Mouse (Mus musculus) liver, embryonic 14.5 days (tissue): Measurements from ENCODE around the gene Nat8. TPM values are rescaled to one million over a fixed set of nuclear protein-coding genes. Genes with fewer than 3 reads are reported as not detected.

ENCODE experiments used
- ATAC-seq: fragments of 200-750 bp; cut with Nextera tagmentation; 2 replicates; pipeline ENCODE4 v1.8.0; 2017; ENCODE audit warnings: moderate number of reproducible peaks, mild to moderate bottlenecking, moderate library complexity; ENCODE audit not compliant: insufficient read depth
- DNase-seq, 3 experiments: peaks; one replicate each; pipeline ENCODE4 v3.0.0-alpha.2; 2012 to 2013; ENCODE audit warnings: low read depth in 3 of 3, low spot score in 3 of 3
- H3K27ac ChIP-seq: fragments of 300-500 bp; sonication (generic); 2 replicates; pipeline ENCODE4 v1.5.1; 2014; ENCODE audit warnings: moderate library complexity, mild to moderate bottlenecking, control low read depth, inconsistent platforms
- H3K27me3 ChIP-seq: fragments of 300-500 bp; sonication (generic); 2 replicates; pipeline ENCODE4 v1.6.1; 2014; ENCODE audit warnings: mild to moderate bottlenecking, low read length, moderate library complexity; ENCODE audit not compliant: control insufficient read depth, insufficient read depth
- H3K36me3 ChIP-seq: fragments of 300-500 bp; sonication (generic); replicated peaks from 2 replicates; pipeline ENCODE4 v1.6.1; 2014; ENCODE audit warnings: low read depth; ENCODE audit not compliant: control insufficient read depth, insufficient read depth
- H3K4me1 ChIP-seq, 2 experiments: fragments of 200-500 bp in 1 of 2; fragments of 300-500 bp in 1 of 2; sonication (generic) in 1 of 2; replicated peaks; 2 replicates each; pipeline ENCODE4 v1.6.1; 2012 to 2014; ENCODE audit warnings: antibody characterized with exemption in 1 of 2, inconsistent platforms in 1 of 2, low read length in 1 of 2; ENCODE audit not compliant: control insufficient read depth in 2 of 2, insufficient read depth in 2 of 2
- H3K4me2 ChIP-seq: fragments of 300-500 bp; sonication (generic); 2 replicates; pipeline ENCODE4 v1.6.1; 2014; ENCODE audit warnings: low read depth, mild to moderate bottlenecking, control low read depth, moderate library complexity
- H3K4me3 ChIP-seq, 2 experiments: fragments of 200-500 bp in 1 of 2; fragments of 300-500 bp in 1 of 2; sonication (generic) in 1 of 2; 2 replicates each; pipeline ENCODE4 v1.5.1; 2012 to 2014; ENCODE audit warnings: low read depth in 2 of 2, low read length in 2 of 2, mild to moderate bottlenecking in 2 of 2, control low read depth in 1 of 2, inconsistent platforms in 1 of 2, moderate library complexity in 1 of 2; ENCODE audit not compliant: insufficient read depth in 1 of 2
- H3K9ac ChIP-seq: fragments of 300-500 bp; sonication (generic); replicated peaks from 2 replicates; pipeline ENCODE4 v1.6.1; 2014; ENCODE audit warnings: mild to moderate bottlenecking, control low read depth, moderate library complexity
- H3K9me3 ChIP-seq: fragments of 300-500 bp; sonication (generic); 2 replicates; pipeline ENCODE4 v1.6.1; 2016; ENCODE audit warnings: low read length, mixed read lengths; ENCODE audit not compliant: control insufficient read depth
- CTCF ChIP-seq: IDR thresholded peaks from 2 replicates; pipeline ENCODE4 v1.5.1; 2016; ENCODE audit warnings: antibody characterized with exemption, low read depth, control low read depth
- EP300 ChIP-seq: IDR thresholded peaks from 2 replicates; pipeline ENCODE4 v1.6.1; 2016; ENCODE audit warnings: antibody characterized with exemption, low read depth
- WGBS: fragments of 180-500 bp; shearing (Covaris S2); extraction: QIAGEN DNeasy Blood & Tissue Kit; methylation state at CpG from one replicate; pipeline ENCODE4 v1.1.7; 2014; ENCODE audit not compliant: insufficient replicate concordance; 5-methylcytosine and 5-hydroxymethylcytosine counted together
- polyA plus RNA-seq, 2 experiments: library from polyadenylated mRNA; depleted of rRNA in 1 of 2; stranded (reverse) in 1 of 2; unstranded in 1 of 2; fragments of >200 nt; fragmentation: Nextera tagmentation in 1 of 2; extraction: Ambion mirVana in 1 of 2; gene quantifications; 2 replicates each; pipeline versions ENCODE4 v1.2.1 to v1.2.3; 2012 to 2014

Gene Nat8
- polyA plus RNA-seq, 2 experiments: 0.02 TPM; not detected in 1

- Histone ChIP-seq H3K4me2 (no peak overlapping the region), H3K27me3 (no peaks in the 10 kb centered on the region), H3K36me3 (no peaks in the 10 kb centered on the region), H3K27ac (no peak overlapping the region), H3K9me3 (no peaks in the 10 kb centered on the region), H3K4me3 (no peak overlapping the region), H3K4me1 (no peaks in the 10 kb centered on the region), H3K9ac (no peak overlapping the region)
- no peak for TF ChIP-seq CTCF
- no peak for TF ChIP-seq EP300
- no peak for ATAC-seq
- 32% methylated on average over 1 of the region's 1 CpGs for WGBS
- no peak for DNase-seq
Measured at GRCm38 (mm10) chr6:85829462-85829861, 2.4 kb downstream of the Nat8 start.

- Histone ChIP-seq H3K4me2 (no peak overlapping the region), H3K27ac (no peak overlapping the region), H3K9ac (no peak overlapping the region), H3K4me1 (no peaks in the 10 kb centered on the region), H3K4me3 (no peak overlapping the region), H3K9me3 (no peaks in the 10 kb centered on the region), H3K36me3 (no peaks in the 10 kb centered on the region), H3K27me3 (no peaks in the 10 kb centered on the region)
- ATAC-seq (no peak), DNase-seq (no peak)
- TF ChIP-seq CTCF: no peak
- no peak for TF ChIP-seq EP300
- 51% methylated on average over 2 of the region's 2 CpGs for WGBS
Measured at GRCm38 (mm10) chr6:85825886-85826285, 6.0 kb downstream of the Nat8 start.

- Histone ChIP-seq H3K4me1 (no peaks in the 10 kb centered on the region), H3K36me3 (no peaks in the 10 kb centered on the region), H3K27me3 (no peaks in the 10 kb centered on the region), H3K9ac (no peak overlapping the region), H3K4me2 (no peak overlapping the region), H3K9me3 (no peaks in the 10 kb centered on the region), H3K4me3 (no peak overlapping the region), H3K27ac (no peak overlapping the region)
- TF ChIP-seq CTCF (no peak), EP300 (no peak)
- DNase-seq: no peak
- WGBS: 58% methylated on average over 1 of the region's 1 CpGs
- ATAC-seq: no peak
Measured at GRCm38 (mm10) chr6:85823382-85824090, 8.3 kb downstream of the Nat8 start.

GRCm38 (mm10) chr6:85822286-85822685 is 9.6 kb downstream of the Nat8 start:
- no peaks in the 10 kb centered on the region for H3K9me3 ChIP-seq
- no peaks in the 10 kb centered on the region for H3K4me1 ChIP-seq
- DNase-seq: no peak
- no peak for TF ChIP-seq EP300
- no peak for TF ChIP-seq CTCF
- no peaks in the 10 kb centered on the region for H3K27me3 ChIP-seq
- no peak overlapping the region for H3K4me2 ChIP-seq
- no peak overlapping the region for H3K27ac ChIP-seq
- no peak overlapping the region for H3K4me3 ChIP-seq
- no peaks in the 10 kb centered on the region for H3K36me3 ChIP-seq
- ATAC-seq: no peak
- 67% methylated on average over 4 of the region's 4 CpGs for WGBS
- no peak overlapping the region for H3K9ac ChIP-seq

GRCm38 (mm10) chr6:85820837-85821236 is 11.0 kb downstream of the Nat8 start, which contains the start of the genes Nat8f6 and Nat8f5:
Nat8f6 (minus strand) TSS chr6:85820954.
Nat8f5 (minus strand) TSS chr6:85820972.
- ATAC-seq (no peak), DNase-seq (no peak)
- no peaks in the 10 kb centered on the region for H3K9me3 ChIP-seq
- H3K9ac ChIP-seq: no peak within 1 kb of the TSS
- TF ChIP-seq EP300: no peak
- TF ChIP-seq CTCF: no peak
- no peaks in the 10 kb centered on the region for H3K4me1 ChIP-seq
- H3K4me3 ChIP-seq: no peak within 1 kb of the TSS
- H3K27ac ChIP-seq: no peak within 1 kb of the TSS
- 50% methylated on average over 5 of the region's 5 CpGs for WGBS
- no peaks in the 10 kb centered on the region for H3K27me3 ChIP-seq
- no peak within 1 kb of the TSS for H3K4me2 ChIP-seq
- H3K36me3 ChIP-seq: no peaks in the 10 kb centered on the region
